Mouse (Mus musculus): ENCODE results near the gene 4931428F04Rik. TPM values are rescaled to one million over a fixed set of nuclear protein-coding genes. Genes with fewer than 3 reads are reported as not detected.

4931428F04Rik gene
- polyA plus RNA-seq, 1 experiment from 2014 or later: 96.2 TPM

DNA sequence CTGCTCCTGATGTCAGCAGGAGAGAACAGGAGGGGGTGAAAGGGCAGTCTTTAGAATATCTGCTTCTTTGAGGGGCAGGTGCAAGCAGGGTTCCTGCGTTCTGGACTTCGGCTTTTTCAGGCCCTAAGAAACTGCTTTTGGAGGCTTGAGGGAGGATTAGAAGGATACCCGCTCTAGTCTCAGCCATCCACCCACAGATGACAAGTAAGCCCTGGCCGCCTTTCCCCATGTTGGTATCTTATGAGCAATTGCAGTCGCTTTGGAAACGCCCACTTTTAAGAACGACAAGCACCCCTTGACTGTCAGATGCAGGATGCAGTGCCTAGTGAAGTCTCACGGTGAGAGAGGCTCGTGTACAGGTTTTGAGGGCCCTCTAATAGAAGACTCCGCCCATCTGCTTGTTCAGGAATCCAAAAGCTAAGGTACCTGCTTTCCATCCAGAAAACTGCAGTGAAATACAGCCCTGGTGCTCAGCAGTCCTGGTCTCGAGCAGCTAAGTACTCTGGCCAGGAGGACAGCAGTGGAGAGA, 29.1 kb upstream of the 4931428F04Rik start:
- no peak overlapping the region for H3K4me3 ChIP-seq
- WGBS: 79% methylated on average over 11 of the region's 11 CpGs
- no peak for ATAC-seq (replicated peaks)
- H3K27ac ChIP-seq (replicated peaks): no peak overlapping the region
- no peak overlapping the region for H3K9ac ChIP-seq (replicated peaks)
- no peaks in the 10 kb centered on the region for H3K9me3 ChIP-seq
- H3K4me1 ChIP-seq: no peaks in the 10 kb centered on the region
- H3K4me2 ChIP-seq (replicated peaks): no peak overlapping the region
- peaks cover 34% of the 10 kb centered on the region; the same call in 1 of the 2 replicates for H3K36me3 ChIP-seq
- no peaks in the 10 kb centered on the region for H3K27me3 ChIP-seq

DNA sequence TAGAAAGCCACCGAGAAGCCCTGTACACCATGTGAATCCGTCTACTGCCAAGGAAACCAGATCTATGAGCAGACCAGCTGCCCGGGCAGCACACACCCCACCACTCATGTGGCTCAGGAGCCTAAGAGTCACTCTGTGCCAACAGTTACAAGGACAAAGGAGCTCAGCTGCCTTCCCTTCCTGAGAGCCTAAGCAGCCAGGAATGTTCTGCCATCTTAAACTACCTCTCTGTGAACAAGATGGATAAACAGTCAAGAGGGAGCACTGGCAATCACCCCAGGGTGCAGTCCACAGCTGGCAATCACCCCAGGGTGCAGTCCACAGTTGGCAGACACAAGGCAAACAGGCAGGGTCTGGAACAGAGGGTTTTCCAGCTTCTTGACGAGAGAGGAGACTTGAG, 28.3 kb upstream of the 4931428F04Rik start:
- peaks cover 38% of the 10 kb centered on the region; the same call in 1 of the 2 replicates for H3K36me3 ChIP-seq
- no peaks in the 10 kb centered on the region for H3K4me1 ChIP-seq
- no peaks in the 10 kb centered on the region for H3K9me3 ChIP-seq
- ATAC-seq (replicated peaks): no peak
- H3K4me3 ChIP-seq: no peak overlapping the region
- H3K9ac ChIP-seq (replicated peaks): no peak overlapping the region
- WGBS: 74% methylated on average over 4 of the region's 4 CpGs
- no peaks in the 10 kb centered on the region for H3K27me3 ChIP-seq
- H3K27ac ChIP-seq (replicated peaks): no peak overlapping the region
- H3K4me2 ChIP-seq (replicated peaks): no peak overlapping the region

- Histone ChIP-seq H3K36me3 (peaks cover 47% of the 10 kb centered on the region; the same call in 1 of the 2 replicates), H3K27me3 (no peaks in the 10 kb centered on the region), H3K4me3 (no peak overlapping the region), H3K4me2 (replicated peaks) (no peak overlapping the region), H3K9me3 (no peaks in the 10 kb centered on the region), H3K9ac (replicated peaks) (no peak overlapping the region), H3K4me1 (no peaks in the 10 kb centered on the region), H3K27ac (replicated peaks) (no peak overlapping the region)
- ATAC-seq (replicated peaks): no peak; the same call in 1 of the 2 replicates
- WGBS: 94% methylated on average over 18 of the region's 18 CpGs
Measured at GRCm38 (mm10) chr8:105315073-105315769, 25.6 kb upstream of the 4931428F04Rik start.

- 81% methylated on average over 9 of the region's 9 CpGs for WGBS
- no peak for ATAC-seq (replicated peaks)
Measured at GRCm38 (mm10) chr8:105313622-105314402, 24.1 kb upstream of the 4931428F04Rik start.

GRCm38 (mm10) chr8:105312891-105313481, 23.3 kb upstream of the 4931428F04Rik start:
- Histone ChIP-seq H3K27ac (replicated peaks) (no peak overlapping the region), H3K4me3 (no peak overlapping the region), H3K9ac (replicated peaks) (no peak overlapping the region), H3K36me3 (peaks cover 47% of the 10 kb centered on the region; the same call in 1 of the 2 replicates), H3K27me3 (no peaks in the 10 kb centered on the region), H3K4me1 (no peaks in the 10 kb centered on the region), H3K9me3 (no peaks in the 10 kb centered on the region), H3K4me2 (replicated peaks) (no peak overlapping the region)
- no peak for ATAC-seq (replicated peaks)
- 93% methylated on average over 8 of the region's 8 CpGs for WGBS

More at GRCm38 (mm10) chr8:105313622-105314402, 24.1 kb upstream of the 4931428F04Rik start:
- no peak overlapping the region for H3K9ac ChIP-seq (replicated peaks)
- no peaks in the 10 kb centered on the region for H3K9me3 ChIP-seq
- no peak overlapping the region for H3K27ac ChIP-seq (replicated peaks)
- H3K27me3 ChIP-seq: no peaks in the 10 kb centered on the region
- no peak overlapping the region for H3K4me3 ChIP-seq
- H3K4me2 ChIP-seq (replicated peaks): no peak overlapping the region
- no peaks in the 10 kb centered on the region for H3K4me1 ChIP-seq
- H3K36me3 ChIP-seq: peaks cover 43% of the 10 kb centered on the region; the same call in 1 of the 2 replicates

- H3K4me2 ChIP-seq (replicated peaks): no peak overlapping the region
- H3K27ac ChIP-seq (replicated peaks): no peak overlapping the region
- peaks cover 51% of the 10 kb centered on the region; the same call in 1 of the 2 replicates for H3K36me3 ChIP-seq
- WGBS: 92% methylated on average over 1 of the region's 1 CpGs
- no peaks in the 10 kb centered on the region for H3K27me3 ChIP-seq
- no peak for ATAC-seq (replicated peaks)
- no peak overlapping the region for H3K4me3 ChIP-seq
- H3K9ac ChIP-seq (replicated peaks): no peak overlapping the region
- no peaks in the 10 kb centered on the region for H3K4me1 ChIP-seq
- no peaks in the 10 kb centered on the region for H3K9me3 ChIP-seq
Measured at GRCm38 (mm10) chr8:105311718-105312117, 22.1 kb upstream of the 4931428F04Rik start.

DNA sequence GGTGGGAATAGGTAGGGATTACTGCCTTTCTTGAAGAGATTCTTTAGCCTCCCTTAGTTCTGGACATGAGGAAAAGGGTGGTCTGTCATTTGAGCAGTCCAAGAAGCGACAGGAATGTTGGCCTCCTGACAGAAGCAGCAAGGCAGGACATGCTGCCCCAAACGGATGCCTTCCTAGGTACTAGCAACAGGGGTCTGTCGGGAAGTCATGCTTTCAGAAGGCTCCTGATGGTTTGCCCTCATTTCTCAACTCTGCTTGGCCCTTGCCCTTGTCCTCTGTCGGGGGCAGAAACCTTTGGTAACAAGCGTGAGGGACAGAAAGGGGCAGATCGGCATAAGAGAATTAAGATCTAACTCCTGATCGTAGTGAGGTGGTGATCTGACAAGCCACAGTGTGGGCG, 20.5 kb upstream of the 4931428F04Rik start:
- Histone ChIP-seq H3K9ac (replicated peaks) (no peak overlapping the region), H3K27me3 (no peaks in the 10 kb centered on the region), H3K4me1 (peaks cover 10% of the 10 kb centered on the region), H3K4me3 (no peak overlapping the region), H3K9me3 (no peaks in the 10 kb centered on the region), H3K27ac (replicated peaks) (no peak overlapping the region), H3K4me2 (replicated peaks) (no peak overlapping the region), H3K36me3 (peaks cover 40% of the 10 kb centered on the region; the same call in 1 of the 2 replicates)
- ATAC-seq (replicated peaks): no peak
- WGBS: 86% methylated on average over 8 of the region's 8 CpGs

DNA sequence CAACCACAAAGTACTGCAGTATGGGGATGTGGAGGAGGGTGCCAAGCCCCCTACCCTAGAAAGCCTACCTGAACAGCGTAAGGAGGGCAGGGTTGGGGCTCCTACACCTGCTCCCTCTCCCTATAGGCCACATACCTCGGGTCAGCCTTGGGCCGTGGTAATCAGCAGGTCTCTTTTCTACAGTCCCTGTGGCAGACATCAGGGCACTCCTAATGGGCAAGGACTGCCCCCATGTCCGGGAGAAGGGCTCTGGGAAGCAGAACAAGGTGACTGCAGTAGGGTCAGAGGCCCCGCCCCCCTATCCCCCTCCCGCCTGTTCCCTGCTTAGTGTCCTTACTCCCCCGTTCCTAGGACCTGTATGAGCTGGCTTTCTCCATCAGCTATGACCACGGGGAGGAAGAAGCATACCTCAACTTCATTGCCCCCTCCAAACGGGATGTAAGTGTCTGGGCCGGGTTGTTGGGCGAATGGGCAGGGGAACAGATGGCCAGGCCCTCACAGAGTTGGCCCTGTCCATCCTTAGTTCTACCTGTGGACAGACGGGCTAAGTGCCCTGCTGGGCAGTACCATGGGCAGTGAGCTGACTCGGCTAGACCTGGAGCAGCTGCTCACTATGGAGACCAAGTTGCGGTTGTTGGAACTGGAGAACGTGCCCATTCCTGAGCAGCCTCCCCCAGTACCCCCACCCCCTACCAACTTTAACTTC, 19.6 kb upstream of the 4931428F04Rik start:
- Histone ChIP-seq H3K36me3 (peaks cover 40% of the 10 kb centered on the region), H3K27ac (replicated peaks) (no peak overlapping the region), H3K9ac (replicated peaks) (no peak overlapping the region), H3K4me2 (replicated peaks) (no peak overlapping the region), H3K4me3 (no peak overlapping the region), H3K9me3 (no peaks in the 10 kb centered on the region), H3K27me3 (no peaks in the 10 kb centered on the region), H3K4me1 (peaks cover 14% of the 10 kb centered on the region)
- 77% methylated on average over 15 of the region's 15 CpGs for WGBS
- no peak for ATAC-seq (replicated peaks)

GRCm38 (mm10) chr8:105308428-105308827, 18.8 kb upstream of the 4931428F04Rik start:
- no peak overlapping the region for H3K4me2 ChIP-seq (replicated peaks)
- no peak overlapping the region for H3K9ac ChIP-seq (replicated peaks)
- H3K4me3 ChIP-seq: no peak overlapping the region
- H3K27ac ChIP-seq (replicated peaks): no peak overlapping the region
- peaks cover 37% of the 10 kb centered on the region for H3K36me3 ChIP-seq
- H3K4me1 ChIP-seq: peaks cover 14% of the 10 kb centered on the region
- WGBS: 91% methylated on average over 10 of the region's 10 CpGs
- H3K9me3 ChIP-seq: no peaks in the 10 kb centered on the region
- ATAC-seq (replicated peaks): no peak
- H3K27me3 ChIP-seq: no peaks in the 10 kb centered on the region

GRCm38 (mm10) chr8:105307670-105308069, 18.0 kb upstream of the 4931428F04Rik start:
- Histone ChIP-seq H3K4me3 (no peak overlapping the region), H3K4me1 (peaks cover 14% of the 10 kb centered on the region), H3K9ac (replicated peaks) (no peak overlapping the region), H3K4me2 (replicated peaks) (no peak overlapping the region), H3K9me3 (no peaks in the 10 kb centered on the region), H3K36me3 (peaks cover 39% of the 10 kb centered on the region), H3K27me3 (no peaks in the 10 kb centered on the region), H3K27ac (replicated peaks) (no peak overlapping the region)
- WGBS: 95% methylated on average over 13 of the region's 13 CpGs
- no peak for ATAC-seq (replicated peaks)

DNA sequence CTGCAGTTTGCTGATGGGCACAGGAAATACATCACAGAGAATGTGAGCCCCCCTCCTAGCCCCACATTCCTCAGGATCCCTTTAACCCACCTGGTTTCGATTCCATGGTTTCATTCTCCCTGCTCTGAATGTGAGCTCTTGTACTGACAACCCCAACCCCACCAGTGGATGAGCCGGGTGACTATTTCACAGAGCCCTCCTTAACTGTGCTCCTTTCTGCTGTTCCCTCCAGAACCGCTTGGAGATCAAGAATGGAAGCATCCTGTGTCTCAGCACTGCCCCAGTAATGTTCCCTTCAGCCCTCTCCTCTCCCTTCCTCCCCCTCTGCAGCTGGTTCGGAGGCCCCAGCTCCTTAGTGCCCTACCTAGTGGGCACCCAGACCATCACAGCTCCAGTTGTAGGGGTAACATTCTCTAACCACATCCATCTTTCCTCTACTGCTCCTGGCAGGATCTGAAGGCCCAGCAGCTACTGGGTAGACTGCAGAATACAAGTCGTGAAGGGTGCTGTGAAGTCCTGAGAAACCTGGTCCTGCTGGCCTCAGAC, 16.6 kb upstream of the 4931428F04Rik start:
- H3K27ac ChIP-seq (replicated peaks): no peak overlapping the region
- H3K4me1 ChIP-seq: peaks cover 14% of the 10 kb centered on the region
- H3K27me3 ChIP-seq: no peaks in the 10 kb centered on the region
- H3K4me3 ChIP-seq: no peak overlapping the region
- no peak overlapping the region for H3K9ac ChIP-seq (replicated peaks)
- 0 out of 2 replicates have a peak, but pooled peaks have one; percentile 11 for ATAC-seq (replicated peaks)
- peaks cover 43% of the 10 kb centered on the region for H3K36me3 ChIP-seq
- 0 out of 2 replicates have a peak overlapping the region, but pooled peaks have one; percentile 23 for H3K4me2 ChIP-seq (replicated peaks)
- WGBS: 70% methylated on average over 5 of the region's 5 CpGs
- H3K9me3 ChIP-seq: no peaks in the 10 kb centered on the region
